Mouse (Mus musculus) heart, adult 18-20 months (tissue): ENCODE measurements around the gene Kmo. TPM values are rescaled to one million over a fixed set of nuclear protein-coding genes. Genes with fewer than 3 reads are reported as not detected.

Experiments used
- DNase-seq, 2 experiments: peaks; one replicate each; pipeline ENCODE4 v3.0.0; 2021 to 2022; ENCODE audit warnings: mixed read lengths in 1 of 2
- long read RNA-seq, 2 experiments: library from polyadenylated mRNA; stranded (forward); transcript quantifications; one replicate each; pipeline ENCODE4 v2.0.0; 2021
- total RNA-seq, 2 experiments: library from RNA; stranded (reverse); gene quantifications; 2 replicates each; pipeline ENCODE4 v1.2.3; 2021

Kmo gene
- under 1 TPM; 0.51 to 0.62 TPM for total RNA-seq
- long read RNA-seq, experiment 1, partial matches to known transcripts, result 1 of 2 reads
- long read RNA-seq, experiment 1, other reads (novel, unspliced or antisense), result 1 of 2 reads
- long read RNA-seq, experiment 2, result 0 reads

DNA sequence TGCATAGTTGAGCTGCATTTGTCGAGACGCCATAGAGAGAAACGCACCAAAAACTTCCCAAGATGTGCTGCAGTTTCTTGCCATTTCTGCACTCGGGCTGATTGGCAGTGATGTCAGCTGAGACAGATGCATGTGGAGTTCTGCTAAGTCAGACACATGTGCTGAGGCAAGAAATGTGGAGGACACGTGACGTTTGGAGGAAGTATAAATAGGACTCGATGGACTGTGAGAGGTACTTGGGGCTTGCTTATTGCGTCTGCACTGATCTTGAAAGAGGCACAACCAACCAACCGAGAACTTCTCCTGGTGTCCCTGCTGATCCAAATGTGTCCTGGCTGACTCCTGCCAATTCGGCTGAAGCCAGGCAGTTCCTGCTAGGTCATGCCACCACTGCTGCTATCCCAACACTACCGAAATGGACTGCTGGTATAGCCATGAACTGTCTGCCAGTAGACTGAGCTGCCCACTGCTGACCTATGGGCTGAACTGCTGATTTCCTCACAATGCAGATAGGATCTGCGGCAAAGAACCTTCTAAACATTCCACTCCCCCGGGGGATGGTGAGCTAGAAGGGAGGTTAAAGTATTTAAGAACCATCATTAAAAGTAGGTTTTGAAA, at the start of gene Kmo:
Gene Kmo (plus strand): TSS at position 568 of the 618 bp plus-strand sequence.
- no peak for DNase-seq

GRCm38 (mm10) chr1:175574129-175574528, 46.1 kb upstream of the Kmo start:
- no peak for DNase-seq

- DNase-seq, result no peak
These were observed 41.6 kb upstream of the Kmo start for GRCm38 (mm10) chr1:175578425-175579096.

GRCm38 (mm10) chr1:175579598-175580235, 40.5 kb upstream of the Kmo start:
- DNase-seq, result no peak

GRCm38 (mm10) chr1:175580346-175580745, 39.8 kb upstream of the Kmo start:
- no peak for DNase-seq

DNA sequence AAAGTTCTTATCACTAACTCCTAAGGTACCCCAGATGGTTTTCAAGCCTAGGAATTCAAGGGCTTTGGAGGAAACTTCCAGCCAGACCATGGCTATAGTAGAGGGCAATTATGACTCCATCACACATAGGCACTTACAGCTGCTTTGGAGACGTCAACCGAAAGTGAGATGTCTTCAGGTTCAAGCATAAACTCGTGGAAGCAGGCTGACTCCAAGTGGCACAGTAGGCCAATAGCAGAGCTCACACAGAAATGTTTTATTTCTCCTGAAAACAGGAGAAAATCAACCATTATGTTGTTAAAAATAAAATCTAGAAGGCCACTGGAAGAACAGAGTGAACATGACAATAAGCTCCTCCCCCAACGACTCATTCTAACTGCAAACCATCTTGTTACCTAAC, 37.4 kb upstream of the Kmo start:
- DNase-seq, result no peak

DNA sequence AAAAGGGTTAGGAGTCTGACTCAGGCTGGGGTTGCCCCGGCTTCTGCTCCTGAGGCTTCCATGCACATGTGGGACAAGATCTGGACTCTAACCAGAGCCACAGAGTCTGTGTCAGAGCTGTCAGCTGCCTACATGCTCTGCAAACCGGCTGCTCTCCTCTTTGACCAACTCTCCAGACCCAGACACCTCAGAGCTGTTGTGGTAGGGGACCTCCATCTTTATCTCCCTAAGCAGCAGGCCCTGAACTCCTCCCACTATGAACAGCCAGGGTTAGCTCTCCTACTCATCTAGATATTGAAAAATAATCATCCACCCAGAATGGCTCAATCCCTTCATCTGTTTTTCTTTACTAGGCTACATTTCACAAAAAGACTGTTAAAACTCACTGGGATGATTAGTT, 34.9 kb upstream of the Kmo start:
- no peak for DNase-seq

DNA sequence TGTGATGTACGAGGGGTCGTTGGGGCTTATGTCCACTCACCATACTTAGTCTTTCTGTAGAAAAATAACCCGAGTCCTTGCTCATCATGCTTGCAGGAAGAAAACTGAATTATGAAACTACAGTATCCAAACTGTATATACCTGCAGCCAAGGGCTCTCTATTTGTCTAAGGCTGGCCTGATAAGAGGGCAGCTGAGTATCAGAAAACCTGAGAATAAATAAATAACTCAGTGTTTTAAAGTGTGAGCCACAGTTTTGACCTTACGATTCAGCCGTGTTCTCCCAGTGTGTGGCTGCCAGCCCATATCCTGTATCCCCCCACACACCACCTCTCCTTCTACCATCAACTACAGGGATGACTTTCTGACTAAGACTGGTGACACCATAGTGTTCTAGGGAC, 33.5 kb upstream of the Kmo start:
- DNase-seq, result no peak

DNA sequence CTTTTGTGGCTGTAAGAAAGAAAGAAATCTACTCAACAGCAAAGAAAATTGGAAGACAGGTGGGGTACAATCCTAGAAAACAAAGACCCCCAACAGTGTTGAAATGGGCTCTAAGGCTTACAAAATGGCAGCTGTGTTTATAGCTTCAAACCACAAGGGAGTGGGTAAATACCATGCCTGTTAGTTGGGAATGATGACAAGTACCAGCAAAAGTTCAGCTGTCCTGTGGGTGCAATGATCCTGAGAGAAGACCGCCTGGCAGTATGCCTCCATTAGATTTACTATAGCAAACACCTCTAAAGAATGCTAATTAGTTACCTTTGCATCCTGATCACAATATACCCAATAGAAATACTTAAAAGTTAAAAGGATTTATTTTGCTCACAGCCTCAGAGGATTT, 27.3 kb upstream of the Kmo start:
- DNase-seq, result no peak

DNA sequence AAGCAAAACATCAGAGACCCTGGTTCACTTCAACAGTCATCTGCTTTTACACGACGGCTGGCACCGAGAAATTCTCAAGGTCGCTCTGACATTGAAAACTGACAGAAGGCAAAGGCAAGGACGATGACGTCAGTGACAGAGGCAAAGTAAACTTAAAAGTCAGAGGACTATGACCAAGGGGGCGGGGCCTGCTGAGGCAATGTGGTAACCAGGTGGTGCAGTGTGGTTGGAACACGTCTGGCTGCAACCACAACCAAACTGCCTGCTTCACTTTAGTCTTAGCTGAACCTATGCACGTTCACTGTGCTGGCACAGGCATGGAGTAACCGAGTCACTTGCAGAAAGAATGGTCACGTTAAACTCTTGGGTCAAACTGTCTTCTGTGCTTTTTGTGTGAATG, 17.9 kb upstream of the Kmo start:
- no peak for DNase-seq

DNA sequence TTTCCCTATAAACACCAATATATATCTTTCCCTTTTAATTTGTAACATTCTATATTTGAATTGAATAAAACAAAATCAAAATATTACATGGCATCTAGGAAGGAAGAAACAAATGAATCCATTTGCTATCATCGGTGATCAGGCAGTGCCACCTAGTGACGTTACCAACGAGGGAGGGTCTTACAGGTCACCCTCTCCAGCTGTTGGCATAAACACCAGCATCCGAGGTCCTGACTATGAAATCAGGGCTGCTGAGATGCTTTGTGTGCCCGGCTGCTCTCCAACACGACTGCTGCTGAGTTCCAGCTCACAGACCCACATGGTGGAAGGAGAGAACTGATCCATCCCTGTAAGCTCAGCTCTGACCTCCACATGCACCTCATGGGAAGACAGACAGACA, 16.8 kb upstream of the Kmo start:
- DNase-seq, result no peak

- no peak for DNase-seq
These were observed 12.9 kb upstream of the Kmo start for GRCm38 (mm10) chr1:175607308-175607707.

- no peak for DNase-seq
These were observed 12.2 kb upstream of the Kmo start for GRCm38 (mm10) chr1:175607838-175608585.

GRCm38 (mm10) chr1:175608708-175609107, 11.5 kb upstream of the Kmo start:
- no peak for DNase-seq

DNA sequence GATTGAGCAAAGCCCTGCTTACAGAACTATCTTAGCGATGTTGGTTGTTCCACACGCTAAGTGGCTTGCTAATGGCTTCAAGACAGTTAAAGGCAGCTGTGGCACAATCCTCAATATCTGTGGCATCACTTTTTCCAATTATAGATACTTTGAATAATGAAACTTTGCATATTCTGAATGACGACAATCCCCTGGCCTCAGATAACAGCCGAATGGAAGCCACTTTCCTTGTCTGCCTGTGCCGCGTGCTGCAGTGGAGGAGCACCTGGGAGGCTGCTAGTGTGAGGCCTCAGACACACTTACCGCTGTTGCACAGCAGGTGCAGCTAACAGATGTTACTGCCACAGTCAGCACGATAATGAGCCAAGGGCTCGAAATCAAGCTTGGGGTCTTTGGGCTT, 5.2 kb upstream of the Kmo start:
- no peak for DNase-seq

DNA sequence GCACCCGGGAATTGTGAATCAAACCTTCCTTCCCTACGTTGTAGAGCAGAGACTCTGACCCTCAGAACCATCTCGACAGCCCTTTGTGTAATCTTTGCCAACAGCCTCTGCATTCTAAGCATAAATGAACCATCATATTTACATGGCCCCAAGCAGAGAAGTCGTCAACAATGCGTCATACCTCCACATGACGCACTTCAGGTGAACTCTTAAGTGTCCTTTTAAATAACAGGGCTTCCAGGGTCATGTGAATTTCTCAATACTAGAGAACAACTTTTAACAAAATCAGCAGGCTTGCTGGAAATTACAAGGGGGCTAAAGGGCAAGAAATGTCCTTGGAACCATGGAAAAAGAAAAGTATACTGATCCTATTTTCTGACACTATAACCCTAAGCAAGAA, 3.5 kb downstream of the Kmo start:
- DNase-seq, result no peak

DNA sequence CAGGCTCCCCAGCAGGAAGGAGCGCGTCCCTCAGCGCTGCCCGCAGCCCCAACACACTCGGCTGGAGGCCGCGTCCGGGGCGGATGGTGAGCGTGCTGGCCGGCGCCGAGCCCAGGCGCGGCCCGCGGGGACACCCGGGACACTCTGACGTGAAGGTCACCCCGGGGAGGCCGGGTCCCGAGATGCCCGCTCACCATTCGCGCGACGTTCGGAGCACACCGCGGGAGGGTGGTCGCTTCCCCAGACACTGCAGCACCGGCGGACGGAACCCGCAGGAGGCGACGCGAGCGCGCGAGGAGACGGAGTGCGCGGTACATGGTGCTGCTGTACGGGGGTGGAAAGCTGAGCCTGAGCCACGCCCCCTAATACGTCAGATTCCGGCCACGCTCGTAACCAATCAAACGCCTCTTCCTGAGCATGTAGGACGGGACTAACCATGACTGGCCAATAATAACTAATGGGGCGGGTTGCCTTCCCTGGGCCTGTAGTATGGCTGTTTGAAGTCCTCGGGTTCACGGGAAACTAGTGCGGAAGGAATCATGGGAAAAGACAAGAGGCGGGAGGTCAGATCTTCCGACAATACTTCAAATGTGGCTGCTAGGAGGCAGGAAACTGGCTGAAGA, 5.2 kb downstream of the Kmo start, which contains the start of gene Fh1:
Gene Fh1 (minus strand): TSS at position 379 of the 623 bp plus-strand sequence.
- peak; percentile 97 to 98 for DNase-seq

DNA sequence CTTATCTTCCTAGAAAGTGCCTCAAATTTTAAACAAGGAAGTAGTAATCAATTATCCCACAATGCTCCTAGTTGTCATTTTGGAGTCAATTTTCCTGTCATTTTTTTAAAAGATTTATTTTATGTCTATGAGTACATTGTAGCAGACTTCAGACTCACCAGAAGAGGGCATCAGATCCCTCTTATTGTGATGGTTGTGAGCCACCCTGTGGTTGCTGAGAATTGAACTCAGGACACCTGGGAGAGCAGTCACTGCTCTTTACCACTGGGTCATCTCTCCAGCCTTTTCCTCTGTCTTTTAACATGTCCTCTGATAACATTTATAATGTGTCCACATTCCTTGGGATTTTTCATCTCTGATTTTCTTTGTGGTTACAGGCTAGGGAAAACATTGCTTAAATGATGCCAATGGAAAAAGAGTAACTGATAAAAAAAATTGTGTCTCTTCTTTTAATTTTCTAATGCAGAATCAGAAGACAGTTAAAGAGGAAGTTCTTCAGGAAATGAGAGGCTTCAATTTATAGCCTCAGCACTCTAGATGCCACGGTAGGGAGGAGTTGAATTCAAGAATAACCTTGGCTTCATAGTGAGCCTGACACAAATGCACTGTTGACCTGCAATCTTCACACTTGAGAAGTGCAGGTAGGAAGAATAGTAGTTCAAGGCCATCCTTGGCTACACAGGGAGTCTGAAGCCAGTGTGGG, 6.0 kb downstream of the Kmo start:
- DNase-seq, result peak in 1 of 2 experiments; percentile 39

DNA sequence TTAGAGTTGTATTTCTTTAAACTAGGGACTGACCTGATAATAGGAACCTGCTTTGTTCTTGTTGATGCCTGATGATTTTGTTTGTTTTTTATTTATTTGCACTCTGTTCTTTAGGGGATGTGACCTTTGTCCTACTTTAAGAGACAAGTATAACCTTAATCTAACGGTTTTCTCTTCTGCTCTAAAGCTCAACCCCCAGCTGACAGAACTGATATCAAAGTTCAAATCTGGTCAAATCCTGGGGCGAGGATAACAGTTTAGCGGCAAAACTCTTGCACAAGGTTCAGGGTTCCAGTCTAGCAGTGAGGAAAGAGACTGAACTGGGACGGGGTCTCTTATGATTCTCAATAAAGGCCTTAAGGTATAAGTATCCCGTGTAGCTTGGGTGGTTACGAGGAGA, 9.1 kb downstream of the Kmo start:
- DNase-seq, result no peak

- no peak for DNase-seq
These were observed 10.2 kb downstream of the Kmo start for GRCm38 (mm10) chr1:175630345-175630744.

GRCm38 (mm10) chr1:175631080-175631479, 10.9 kb downstream of the Kmo start:
- no peak for DNase-seq
